Mouse (Mus musculus): ENCODE measurements around the gene Pisd.

The Pisd gene

DNA sequence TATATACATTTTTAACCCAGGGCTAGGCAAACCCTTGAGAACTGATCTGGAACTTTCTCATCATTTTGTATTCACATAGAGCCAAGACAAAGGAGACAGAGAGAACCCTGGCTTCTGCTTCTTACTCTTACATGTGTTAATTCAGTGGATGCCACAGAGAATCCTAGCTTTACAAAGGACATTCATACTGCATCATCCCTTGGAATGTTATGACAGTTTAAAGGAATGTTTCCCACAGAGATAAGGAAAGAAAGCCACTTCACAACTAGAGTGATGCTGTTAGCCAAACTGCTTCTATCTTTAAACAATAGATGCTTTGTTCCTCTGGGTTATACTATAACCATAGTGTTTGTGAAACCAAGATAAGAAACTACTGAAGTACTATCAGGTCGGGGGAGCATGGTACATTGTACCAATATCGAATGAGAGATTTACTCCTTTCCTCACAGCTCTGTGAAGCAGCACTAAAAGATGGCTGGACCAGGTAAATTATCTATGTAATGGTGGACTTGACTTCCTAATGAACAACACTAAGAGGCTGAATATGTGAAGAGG is 79.1 kb downstream of the Pisd start:
- DNase-seq (ENCODE audit: low read depth), result no peak

DNA sequence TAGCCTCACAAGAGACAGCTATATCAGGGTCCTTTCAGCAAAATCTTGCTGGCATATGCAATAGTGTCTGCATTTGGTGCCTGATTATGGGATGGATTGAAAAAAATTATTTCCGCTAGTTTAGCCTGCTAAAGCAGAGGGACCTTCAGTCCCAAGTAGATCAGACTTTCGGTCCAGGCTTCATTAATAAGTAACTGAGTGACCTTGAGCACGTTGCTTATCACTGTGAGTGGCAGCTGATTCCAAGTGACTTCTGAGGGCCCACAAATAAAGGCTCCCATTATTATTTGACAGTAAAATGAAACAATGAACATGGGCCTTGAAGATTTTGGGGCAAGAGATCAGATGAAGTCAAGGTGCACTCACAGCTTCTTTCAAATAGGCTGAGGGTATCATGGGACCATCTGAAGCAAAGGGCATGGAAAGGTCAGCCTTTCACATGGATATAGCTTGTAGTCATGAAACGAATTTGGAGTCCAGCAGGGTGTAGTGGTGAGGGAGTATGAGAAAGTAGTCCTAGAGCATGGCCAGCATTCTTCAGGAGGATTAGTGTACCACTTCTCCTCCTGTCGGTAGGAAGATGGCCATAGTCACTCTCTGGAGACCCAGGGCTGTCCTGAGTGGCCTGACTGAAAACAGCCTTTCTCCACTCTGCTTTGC is 88.1 kb downstream of the Pisd start:
- no peak for DNase-seq (ENCODE audit: low read depth)

DNA sequence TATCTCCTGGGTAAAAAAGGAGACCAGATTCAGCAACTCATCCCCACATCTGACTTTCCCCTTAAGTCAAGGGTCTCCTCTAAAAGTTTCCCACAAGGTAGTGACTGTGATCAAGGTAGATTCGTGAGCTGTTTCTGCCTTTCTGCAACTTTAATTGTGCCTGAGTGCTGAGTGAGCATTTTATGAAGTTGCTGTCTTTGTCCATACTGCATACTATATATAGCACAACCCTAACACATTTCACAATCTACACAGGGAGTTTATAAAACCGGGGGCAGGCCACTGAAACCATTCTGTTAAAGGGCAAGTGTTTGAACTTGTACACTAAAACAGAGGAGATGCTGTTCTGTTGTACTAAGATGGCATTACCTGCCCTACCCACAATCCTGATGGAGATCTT is 92.0 kb downstream of the Pisd start:
- DNase-seq (ENCODE audit: low read depth), result no peak

Data from c-Kit-positive CD71-positive TER-119-negative erythroid progenitor cells, embryonic 14.5 days (primary cell).